Mouse (Mus musculus) cerebellum, postnatal 4 days (tissue): ENCODE results near the gene Ccdc27.
A peak's percentile ranks its signal among the peaks of the same experiment; 100 is the strongest.

Experiments
- DNase-seq, 2 experiments: peaks; one replicate each; pipeline ENCODE4 v3.0.0; 2022; ENCODE audit warnings: low spot score in 2 of 2, mixed read lengths in 1 of 2

Gene Ccdc27

GRCm38 (mm10) chr4:154025641-154026440 is 16.6 kb downstream of the Ccdc27 start, which contains the start of gene Smim1:
Gene Smim1, minus strand, starts transcription at chr4:154026230.
- DNase-seq, result peak in 1 of 2 experiments; percentile 65

DNA sequence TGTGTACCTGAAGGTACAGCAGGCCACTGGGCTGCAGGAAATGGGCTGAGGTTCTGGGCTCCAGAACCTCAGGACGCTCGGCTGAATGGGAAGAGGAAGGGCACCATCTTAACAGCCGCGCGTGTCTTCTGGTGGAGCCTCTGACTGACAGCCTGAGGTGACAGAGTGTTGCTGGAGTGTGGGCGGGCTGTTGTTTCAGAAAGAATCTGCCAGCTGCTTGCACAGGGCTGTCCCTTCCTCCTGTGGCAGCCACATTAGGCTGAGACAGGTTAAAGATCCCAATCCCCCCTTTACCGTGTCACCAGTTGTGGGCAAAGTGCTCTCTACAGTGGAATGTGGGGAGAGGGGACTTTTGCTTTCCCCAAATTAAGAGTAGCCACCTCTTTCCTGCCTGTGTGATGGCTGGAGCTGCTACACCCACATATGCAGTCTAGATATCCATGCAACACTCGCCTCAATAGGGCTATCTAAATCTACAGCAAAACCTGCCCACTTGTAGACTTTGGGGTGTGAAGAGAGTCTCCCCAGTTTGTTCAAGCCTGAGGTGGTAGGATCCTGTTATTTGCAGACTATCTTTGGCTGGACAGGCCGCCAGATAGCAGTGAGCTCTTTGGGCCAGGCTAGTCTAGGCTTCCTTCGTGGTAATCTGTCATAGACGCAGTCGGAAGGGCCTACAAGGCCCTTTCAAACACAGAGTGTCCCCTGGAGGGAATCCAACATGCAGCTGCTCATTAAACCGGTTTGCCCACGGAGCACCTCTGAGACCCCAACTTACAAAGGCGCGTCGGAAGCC is 17.6 kb downstream of the Ccdc27 start:
- DNase-seq, result no peak

GRCm38 (mm10) chr4:154023754-154024601 is 18.5 kb downstream of the Ccdc27 start:
- no peak for DNase-seq

DNA sequence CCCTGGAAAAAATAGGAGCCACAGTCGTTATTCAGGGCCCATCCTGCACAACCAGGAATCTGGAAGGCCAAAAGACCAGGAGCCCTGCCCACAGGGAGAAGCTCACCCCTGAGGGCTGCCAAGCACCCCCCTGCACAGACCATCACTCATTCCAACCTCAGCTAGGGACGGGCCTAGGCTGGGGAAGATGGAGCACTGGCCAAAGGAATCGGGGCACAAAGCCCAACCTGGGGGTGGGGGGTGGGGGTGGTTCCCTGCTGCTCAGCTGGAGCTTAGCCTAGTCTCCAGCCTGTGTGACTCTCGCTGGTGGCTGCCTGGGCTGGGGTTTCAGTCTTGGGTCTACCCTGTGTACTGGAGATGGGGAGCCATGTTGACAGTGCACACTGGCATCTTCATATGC is 19.6 kb downstream of the Ccdc27 start:
- DNase-seq, result no peak

DNA sequence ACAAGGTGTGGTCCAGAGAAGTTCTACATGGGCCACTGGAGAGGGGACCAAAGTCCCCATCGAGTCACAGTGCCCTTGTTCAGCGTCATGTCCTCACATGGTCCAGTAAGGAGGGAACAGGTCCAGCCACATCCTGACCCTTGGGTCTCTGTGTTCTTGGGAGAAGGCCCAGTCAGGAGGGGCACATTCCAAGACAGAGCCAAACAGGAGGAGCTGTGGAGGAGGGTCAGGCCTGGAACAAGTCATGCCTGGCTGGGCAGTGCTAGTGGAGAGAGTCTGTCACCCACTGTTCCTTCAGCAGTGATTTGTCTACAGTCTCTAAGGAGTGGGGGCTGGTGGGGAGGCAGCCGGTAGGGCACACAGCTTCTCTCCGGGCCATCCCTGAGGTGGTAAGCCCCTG is 20.1 kb downstream of the Ccdc27 start:
- no peak for DNase-seq

- DNase-seq, result no peak
Measured at GRCm38 (mm10) chr4:154021432-154021831, 21.0 kb downstream of the Ccdc27 start.

DNA sequence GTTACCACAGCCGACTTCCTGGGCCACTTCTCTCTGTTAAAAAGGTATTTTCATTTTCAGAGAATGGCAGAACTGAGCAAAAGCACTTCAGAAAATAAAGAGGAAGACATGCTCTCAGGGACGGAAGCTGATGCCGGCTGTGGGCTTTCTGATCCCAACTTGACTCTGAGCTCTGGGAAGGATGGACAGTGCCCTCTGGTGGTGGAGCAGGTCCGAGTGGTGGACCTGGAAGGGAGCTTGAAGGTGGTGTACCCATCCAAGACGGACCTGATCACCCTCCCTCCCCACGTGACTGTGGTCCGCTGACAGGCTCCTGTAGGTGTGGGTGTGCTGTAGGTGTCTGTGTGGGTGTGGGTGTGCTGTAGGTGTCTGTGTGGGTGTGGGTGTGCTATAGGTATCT is 22.9 kb downstream of the Ccdc27 start:
- peak in 1 of 2 experiments; percentile 37 for DNase-seq

DNA sequence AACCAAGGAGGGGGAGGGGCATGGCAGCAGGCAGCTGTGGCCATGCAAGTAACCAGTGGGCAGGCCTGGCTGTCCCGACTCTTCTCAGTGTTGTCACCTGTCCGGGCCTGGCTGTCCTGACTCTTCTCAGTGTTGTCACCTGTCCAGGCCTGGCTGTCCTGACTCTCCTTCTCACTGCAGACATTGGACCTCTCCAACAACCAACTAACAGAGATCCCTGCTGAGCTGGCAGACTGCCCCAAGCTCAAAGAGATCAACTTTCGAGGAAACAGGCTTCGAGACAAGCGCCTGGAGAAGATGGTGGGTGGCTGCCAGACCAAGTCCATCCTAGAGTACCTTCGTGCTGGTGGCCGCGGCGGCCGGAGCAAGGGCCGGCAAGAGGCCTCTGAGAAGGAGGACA is 27.0 kb downstream of the Ccdc27 start:
- no peak for DNase-seq

GRCm38 (mm10) chr4:154012132-154012882 is 30.2 kb downstream of the Ccdc27 start:
- DNase-seq, result peak in 1 of 2 experiments; percentile 18

- peak; percentile 53 to 80 for DNase-seq
Measured at GRCm38 (mm10) chr4:154011646-154012089, 30.8 kb downstream of the Ccdc27 start, which contains the start of gene Lrrc47. Gene Lrrc47, plus strand, starts transcription at chr4:154011731.

- DNase-seq, result no peak
Measured at GRCm38 (mm10) chr4:154010907-154011645, 31.4 kb downstream of the Ccdc27 start.

DNA sequence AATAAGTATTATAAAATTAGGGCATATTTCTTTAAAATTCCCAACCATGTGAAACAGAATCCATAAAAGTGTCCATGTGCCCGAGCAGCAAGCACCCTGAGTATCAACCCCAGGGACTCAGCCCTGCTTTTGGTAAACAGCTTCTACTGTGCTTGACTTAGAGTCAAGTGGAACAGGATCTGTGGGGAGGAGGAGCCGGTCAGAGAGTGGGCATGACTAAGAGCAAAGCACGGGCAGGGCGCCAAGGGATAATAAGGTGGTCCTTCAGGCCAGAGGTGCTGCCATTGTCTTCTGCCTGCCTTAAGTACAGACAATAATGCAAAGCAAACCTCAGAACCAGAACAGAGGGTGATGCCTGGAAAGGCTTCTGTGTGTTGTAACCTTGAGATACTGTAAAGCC is 34.7 kb downstream of the Ccdc27 start:
- DNase-seq, result no peak

GRCm38 (mm10) chr4:154006264-154006663 is 36.2 kb downstream of the Ccdc27 start:
- no peak for DNase-seq

- no peak for DNase-seq
Measured at GRCm38 (mm10) chr4:154005488-154005887, 37.0 kb downstream of the Ccdc27 start.

DNA sequence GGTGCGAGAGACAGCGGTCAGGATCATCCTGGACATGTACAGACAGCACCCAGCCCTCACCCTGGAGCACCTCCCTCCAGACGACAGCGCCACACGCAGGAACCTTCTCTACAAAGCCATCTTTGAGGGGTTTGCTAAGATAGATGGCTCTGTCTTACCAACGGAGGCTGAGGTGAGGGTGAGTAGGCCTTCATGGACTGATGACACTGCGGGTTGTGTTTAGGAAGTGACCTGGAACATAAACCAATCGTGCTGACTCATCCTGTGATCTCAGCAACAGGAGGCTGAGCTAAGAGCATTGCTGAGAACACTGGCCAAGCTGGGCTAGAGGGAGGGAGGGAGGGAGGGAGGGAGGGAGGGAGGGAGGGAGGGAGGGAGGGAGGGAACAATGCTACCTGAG is 49.0 kb downstream of the Ccdc27 start:
- no peak for DNase-seq

GRCm38 (mm10) chr4:153992715-153993114 is 49.8 kb downstream of the Ccdc27 start:
- no peak for DNase-seq

GRCm38 (mm10) chr4:153980470-153980869 is 62.0 kb downstream of the Ccdc27 start:
- DNase-seq, result no peak

- DNase-seq, result no peak
Measured at GRCm38 (mm10) chr4:153979243-153979642, 63.2 kb downstream of the Ccdc27 start.
